Mouse (Mus musculus): ENCODE results near the gene Plagl2.

Plagl2 gene

GRCm38 (mm10) chr2:153187848-153188247, 53.4 kb downstream of the Plagl2 start:
- DNase-seq = no peak

DNA sequence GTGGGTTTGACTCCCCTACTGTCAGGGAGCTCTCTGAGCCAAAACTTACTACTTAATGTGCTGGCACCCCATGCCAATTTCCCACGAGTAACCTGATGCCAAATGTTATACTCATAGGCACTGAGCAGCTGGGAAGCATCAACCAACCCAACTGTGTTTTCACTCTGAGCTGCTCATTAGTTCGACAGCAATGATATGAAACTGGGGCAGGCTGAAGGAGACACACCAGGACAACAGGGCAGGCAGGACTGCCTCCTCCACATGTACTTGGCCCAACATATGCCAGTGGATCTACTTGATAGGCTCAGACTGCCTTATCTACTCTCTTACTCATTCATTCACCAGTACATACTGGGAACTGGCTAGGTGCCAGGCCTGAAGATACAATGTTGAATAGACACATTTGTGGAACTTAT, 55.0 kb downstream of the Plagl2 start:
- DNase-seq = peak in 1 of 2 experiments; percentile 12

- DNase-seq = no peak
Measured at GRCm38 (mm10) chr2:153179961-153180360, 61.3 kb downstream of the Plagl2 start.

DNA sequence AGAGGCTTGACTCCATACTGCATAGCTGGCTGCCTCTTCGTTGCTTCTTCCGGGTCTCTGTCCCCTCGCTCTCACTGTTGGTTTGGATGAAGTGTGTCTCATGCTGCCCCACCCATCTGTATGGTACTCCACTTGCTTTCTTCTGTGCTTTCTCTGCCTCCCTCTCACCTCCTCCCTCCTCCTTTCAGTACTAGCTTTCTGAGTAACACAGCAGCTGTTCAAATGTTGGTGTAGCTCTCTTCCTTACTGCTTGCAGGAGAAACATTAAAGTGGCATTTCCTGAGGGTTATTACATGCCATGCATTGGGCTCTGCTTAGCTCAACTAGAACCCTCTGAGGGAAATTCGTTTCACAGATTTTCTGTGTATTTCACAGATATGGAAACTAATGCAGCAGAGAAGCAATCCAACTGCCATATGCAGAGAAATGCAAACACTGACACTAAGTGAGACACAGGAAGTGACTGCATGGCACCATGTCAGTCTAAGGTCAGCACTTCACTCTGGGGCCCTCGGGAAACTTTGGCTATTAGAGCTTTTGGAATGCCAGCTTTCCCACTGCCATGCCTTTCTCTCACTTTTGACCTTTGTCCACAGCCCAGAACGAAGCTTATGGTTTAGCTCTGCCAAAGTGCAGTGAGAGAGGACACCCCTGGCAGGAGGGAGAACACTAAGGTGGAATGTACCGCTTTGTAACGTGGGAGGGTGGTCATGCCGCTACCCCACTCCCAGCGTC, 61.9 kb downstream of the Plagl2 start:
- no peak for DNase-seq

All from cerebellum, postnatal 36 days (tissue).